Mouse (Mus musculus) MEL (cell line): Measurements from ENCODE around the gene Pcdh17. TPM values are rescaled to one million over a fixed set of nuclear protein-coding genes. Genes with fewer than 3 reads are reported as not detected.

Source experiments
- DNase-seq: peaks from one replicate; pipeline ENCODE4 v3.0.0; 2011; ENCODE audit warnings: low read depth, low spot score
- H3K27ac ChIP-seq: 2 replicates; pipeline ENCODE4 v1.5.1; 2012; ENCODE audit warnings: low read depth, mild to moderate bottlenecking, control low read depth, low read length, moderate library complexity; ENCODE audit not compliant: control insufficient read depth
- H3K27me3 ChIP-seq, 2 experiments: fragments of 150-350 bp in 1 of 2; sonication (generic) in 1 of 2; 2 replicates each; pipeline ENCODE4 v1.6.1; 2012; ENCODE audit warnings: low read length in 2 of 2, mild to moderate bottlenecking in 2 of 2, improper control_type of control experiment in 1 of 2, moderate library complexity in 1 of 2; ENCODE audit not compliant: insufficient read depth in 2 of 2, control insufficient read depth in 1 of 2
- H3K36me3 ChIP-seq, 2 experiments: 2 replicates each; pipeline ENCODE4 v1.6.1; 2012 to 2014; ENCODE audit warnings: low read length in 2 of 2, improper control_type of control experiment in 1 of 2, inconsistent platforms in 1 of 2, mild to moderate bottlenecking in 1 of 2; ENCODE audit not compliant: insufficient read depth in 2 of 2, control insufficient read depth in 1 of 2
- H3K4me1 ChIP-seq, 2 experiments: fragments of 150-350 bp in 1 of 2; sonication (generic) in 1 of 2; 2 replicates each; pipeline ENCODE4 v1.6.1; 2012; ENCODE audit warnings: low read length in 2 of 2, improper control_type of control experiment in 1 of 2, mild to moderate bottlenecking in 1 of 2; ENCODE audit not compliant: insufficient read depth in 2 of 2, control insufficient read depth in 1 of 2
- H3K4me3 ChIP-seq, 2 experiments: fragments of 150-350 bp in 1 of 2; sonication (generic) in 1 of 2; 2 replicates each; pipeline ENCODE4 v1.5.1; 2012; ENCODE audit warnings: low read depth in 2 of 2, low read length in 2 of 2, mild to moderate bottlenecking in 2 of 2, moderate library complexity in 2 of 2, control low read depth in 1 of 2, improper control_type of control experiment in 1 of 2; ENCODE audit not compliant: control insufficient read depth in 1 of 2, insufficient read depth in 1 of 2
- H3K79me2 ChIP-seq: 2 replicates; pipeline ENCODE4 v1.6.1; 2012; ENCODE audit warnings: mild to moderate bottlenecking, low read length, moderate library complexity; ENCODE audit not compliant: control insufficient read depth, poor library complexity, insufficient read depth
- H3K9ac ChIP-seq: 2 replicates; pipeline ENCODE4 v1.6.1; 2012; ENCODE audit warnings: low read depth, mild to moderate bottlenecking, control low read depth, low read length, moderate library complexity; ENCODE audit not compliant: control insufficient read depth, poor library complexity, severe bottlenecking
- H3K9me3 ChIP-seq: fragments of 150-350 bp; sonication (generic); replicated peaks from 2 replicates; pipeline ENCODE4 v1.6.1; 2012; ENCODE audit warnings: mild to moderate bottlenecking, low read length, improper control_type of control experiment, moderate library complexity; ENCODE audit not compliant: insufficient read depth
- CHD1 ChIP-seq: IDR thresholded peaks from 2 replicates; pipeline ENCODE4 v1.6.1; 2012; ENCODE audit warnings: low read depth, mild to moderate bottlenecking, inconsistent platforms, low read length, improper control_type of control experiment
- CHD2 ChIP-seq: IDR thresholded peaks from 2 replicates; pipeline ENCODE4 v1.6.1; 2011; ENCODE audit warnings: low read length, improper control_type of control experiment
- E2F4 ChIP-seq: IDR thresholded peaks from 2 replicates; pipeline ENCODE4 v1.6.1; 2011; ENCODE audit warnings: low read depth, low read length, improper control_type of control experiment, borderline replicate concordance
- EP300 ChIP-seq, 2 experiments: IDR thresholded peaks; 2 replicates each; pipeline ENCODE4 v1.6.1; 2011; ENCODE audit warnings: improper control_type of control experiment in 2 of 2, low read length in 2 of 2, low read depth in 1 of 2, mild to moderate bottlenecking in 1 of 2
- ETS1 ChIP-seq: IDR thresholded peaks from 2 replicates; pipeline ENCODE4 v1.6.1; 2012; ENCODE audit warnings: low read depth, mild to moderate bottlenecking, inconsistent platforms, low read length, improper control_type of control experiment, moderate library complexity
- GABPA ChIP-seq: IDR thresholded peaks from 2 replicates; pipeline ENCODE4 v1.6.1; 2012; ENCODE audit warnings: low read depth, mild to moderate bottlenecking, inconsistent platforms, low read length, improper control_type of control experiment, moderate library complexity
- HCFC1 ChIP-seq: IDR thresholded peaks from 2 replicates; pipeline ENCODE4 v1.6.1; 2012; ENCODE audit warnings: low read depth, mild to moderate bottlenecking, inconsistent platforms, low read length, improper control_type of control experiment, moderate library complexity
- JUND ChIP-seq: IDR thresholded peaks from 2 replicates; pipeline ENCODE4 v1.6.1; 2011; ENCODE audit warnings: low read depth, mild to moderate bottlenecking, improper control_type of control experiment, low read length
- KAT2A ChIP-seq: conservative IDR thresholded peaks from 2 replicates; pipeline ENCODE4 v1.6.1; 2012; ENCODE audit warnings: low read depth, low read length, improper control_type of control experiment, inconsistent platforms
- MAFK ChIP-seq: IDR thresholded peaks from 2 replicates; pipeline ENCODE4 v1.6.1; 2011; ENCODE audit warnings: low read depth, mild to moderate bottlenecking, low read length, improper control_type of control experiment, borderline replicate concordance
- MAX ChIP-seq: IDR thresholded peaks from 2 replicates; pipeline ENCODE4 v1.6.1; 2011; ENCODE audit warnings: low read length, improper control_type of control experiment
- MEF2A ChIP-seq: IDR thresholded peaks from 2 replicates; pipeline ENCODE4 v1.6.1; 2014; ENCODE audit warnings: low read depth, mild to moderate bottlenecking, inconsistent platforms, low read length, improper control_type of control experiment; ENCODE audit not compliant: poor library complexity, insufficient replicate concordance, severe bottlenecking; ENCODE audit errors: extremely low read depth
- MYB ChIP-seq: IDR thresholded peaks from 2 replicates; pipeline ENCODE4 v1.6.1; 2011; ENCODE audit warnings: mild to moderate bottlenecking, low read depth, low read length, improper control_type of control experiment
- NRF1 ChIP-seq: IDR thresholded peaks from 2 replicates; pipeline ENCODE4 v1.6.1; 2014; ENCODE audit warnings: low read depth, mild to moderate bottlenecking, inconsistent platforms, low read length, improper control_type of control experiment, moderate library complexity; ENCODE audit not compliant: poor library complexity, insufficient read depth, severe bottlenecking
- POLR2A ChIP-seq, 2 experiments: IDR thresholded peaks; 2 replicates each; pipeline ENCODE4 v1.6.1; 2011 to 2012; ENCODE audit warnings: low read length in 2 of 2, mild to moderate bottlenecking in 2 of 2, control low read depth in 1 of 2, improper control_type of control experiment in 1 of 2, low read depth in 1 of 2, moderate library complexity in 1 of 2; ENCODE audit not compliant: control insufficient read depth in 1 of 2, insufficient read depth in 1 of 2, poor library complexity in 1 of 2
- POLR2AphosphoS5 ChIP-seq: IDR thresholded peaks from 2 replicates; pipeline ENCODE4 v1.6.1; 2012; ENCODE audit warnings: low read depth, borderline replicate concordance, mild to moderate bottlenecking, inconsistent platforms, low read length, moderate library complexity, mixed read lengths
- SMC3 ChIP-seq: IDR thresholded peaks from 2 replicates; pipeline ENCODE4 v1.6.1; 2011; ENCODE audit warnings: low read depth, low read length, improper control_type of control experiment
- TAL1 ChIP-seq: IDR thresholded peaks from 2 replicates; pipeline ENCODE4 v1.6.1; 2012; ENCODE audit warnings: mild to moderate bottlenecking, inconsistent platforms, low read length, moderate library complexity, mixed read lengths
- TBP ChIP-seq: IDR thresholded peaks from 2 replicates; pipeline ENCODE4 v1.8.0; 2011; ENCODE audit warnings: low read depth, low read length, improper control_type of control experiment
- TCF12 ChIP-seq: IDR thresholded peaks from 2 replicates; pipeline ENCODE4 v1.6.1; 2014; ENCODE audit warnings: low read depth, mild to moderate bottlenecking, inconsistent platforms, low read length, improper control_type of control experiment, moderate library complexity
- USF2 ChIP-seq, 2 experiments: IDR thresholded peaks; 2 replicates each; pipeline ENCODE4 v1.6.1; 2011 to 2012; ENCODE audit warnings: improper control_type of control experiment in 2 of 2, low read length in 2 of 2, borderline replicate concordance in 1 of 2, inconsistent platforms in 1 of 2, low read depth in 1 of 2, mild to moderate bottlenecking in 1 of 2; ENCODE audit not compliant: insufficient read depth in 1 of 2
- ZC3H11A ChIP-seq: IDR thresholded peaks from 2 replicates; pipeline ENCODE4 v1.6.1; 2012; ENCODE audit warnings: low read depth, mild to moderate bottlenecking, inconsistent platforms, low read length, improper control_type of control experiment
- ZKSCAN1 ChIP-seq: IDR thresholded peaks from 2 replicates; pipeline ENCODE4 v1.6.1; 2012; ENCODE audit warnings: low read depth, mild to moderate bottlenecking, inconsistent platforms, low read length, improper control_type of control experiment, moderate library complexity
- ZMIZ1 ChIP-seq: IDR thresholded peaks from 2 replicates; pipeline ENCODE4 v1.6.1; 2012; ENCODE audit warnings: low read depth, mild to moderate bottlenecking, inconsistent platforms, low read length, improper control_type of control experiment, moderate library complexity
- polyA plus RNA-seq, 2 experiments: library from polyadenylated mRNA; stranded (reverse) in 1 of 2; unstranded in 1 of 2; fragments of >175 nt in 1 of 2; fragments of >200 nt in 1 of 2; gene quantifications; 2 replicates each; pipeline versions ENCODE4 v1.2.1 to v1.2.4; 2012; ENCODE audit warnings: low replicate concordance in 2 of 2, low read depth in 1 of 2; ENCODE audit not compliant: insufficient read length in 2 of 2, insufficient read depth in 1 of 2, missing spikeins in 1 of 2
- total RNA-seq: library from RNA; depleted of rRNA; stranded (reverse); fragments of 300-350 nt; gene quantifications from 2 replicates; pipeline ENCODE4 v1.2.3, GENCODE M21; 2012

The Pcdh17 gene
- total and polyA plus RNA-seq, 3 experiments: not detected

DNA sequence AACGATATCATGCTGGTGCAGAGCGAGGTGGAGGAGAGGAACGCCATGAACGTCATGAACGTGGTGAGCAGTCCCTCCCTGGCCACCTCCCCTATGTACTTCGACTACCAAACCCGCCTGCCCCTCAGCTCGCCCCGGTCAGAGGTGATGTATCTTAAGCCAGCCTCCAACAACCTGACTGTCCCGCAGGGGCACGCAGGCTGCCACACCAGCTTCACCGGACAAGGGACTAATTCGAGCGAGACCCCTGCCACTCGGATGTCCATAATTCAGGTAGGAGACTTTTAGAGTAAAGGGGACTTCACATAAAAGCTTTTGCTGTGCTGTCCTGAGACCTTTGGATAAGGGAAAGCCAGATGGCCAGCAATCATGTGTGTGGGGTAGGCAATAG is 5.0 kb downstream of the Pcdh17 start:
- no peaks in the 10 kb centered on the region for H3K79me2 ChIP-seq
- no peak overlapping the region for H3K9ac ChIP-seq
- no peak overlapping the region for H3K4me3 ChIP-seq
- no peak for TF ChIP-seq ZKSCAN1
- no peak for TF ChIP-seq CHD2
- TF ChIP-seq NRF1: no peak
- no peak for TF ChIP-seq E2F4
- TF ChIP-seq POLR2A (IDR thresholded peaks at IDR 0.05; ENCODE audit: control insufficient read depth in 1 of 2, insufficient read depth in 1 of 2, low read depth in 1 of 2, low read length in 2 of 2, poor library complexity in 1 of 2): no peak
- TF ChIP-seq TCF12: no peak
- no peak for TF ChIP-seq GABPA
- TF ChIP-seq HCFC1: no peak
- no peak for TF ChIP-seq TBP
- TF ChIP-seq MYB: no peak
- no peak for TF ChIP-seq MAX
- no peak for TF ChIP-seq MEF2A
- TF ChIP-seq, all 39 proteins: peak for 0
- no peak for DNase-seq
- Histone ChIP-seq H3K36me3 (no peaks in the 10 kb centered on the region), H3K27me3 (no peaks in the 10 kb centered on the region), H3K27ac (no peak overlapping the region), H3K9me3 (no peaks in the 10 kb centered on the region), H3K4me1 (no peaks in the 10 kb centered on the region)

DNA sequence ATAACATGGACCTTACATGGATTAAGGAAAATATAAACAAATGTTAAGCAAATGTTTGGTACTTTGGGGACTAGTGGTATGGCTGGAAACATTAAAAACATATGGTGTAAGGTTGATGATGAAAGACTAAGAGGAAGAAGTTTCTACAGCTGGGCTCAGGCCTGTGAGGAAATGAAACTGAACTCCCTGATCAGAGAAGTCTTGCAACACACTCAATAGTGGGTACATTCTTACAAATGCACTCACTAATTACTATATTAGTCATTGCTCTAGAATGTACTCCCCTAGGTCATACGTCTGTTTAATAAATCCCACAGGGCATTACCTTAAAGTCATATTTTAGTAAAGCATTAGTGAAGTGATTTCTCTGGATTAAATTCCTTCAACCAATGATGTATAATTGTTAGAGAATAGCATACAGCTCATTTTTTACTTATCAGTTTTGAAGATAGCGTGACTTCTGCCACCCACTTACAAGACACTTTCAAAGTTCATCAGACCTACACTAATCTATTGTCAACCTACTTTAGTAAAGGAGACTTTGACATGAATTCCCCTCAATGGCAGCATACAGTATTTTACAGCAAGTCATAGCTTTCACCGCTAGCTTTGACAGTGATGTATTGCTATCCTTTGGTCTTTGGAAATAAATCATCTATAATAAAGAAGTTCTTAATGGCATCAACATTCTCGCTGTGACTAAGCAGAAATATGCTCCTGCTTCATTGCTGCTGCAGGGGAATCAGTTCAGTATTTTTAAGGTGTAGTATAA is 10.9 kb downstream of the Pcdh17 start:
- no peak for TF ChIP-seq MAX
- TF ChIP-seq MAFK: no peak
- no peak for TF ChIP-seq POLR2AphosphoS5
- TF ChIP-seq MYB: no peak
- no peak for TF ChIP-seq HCFC1
- DNase-seq: no peak
- Histone ChIP-seq H3K4me1 (no peaks in the 10 kb centered on the region), H3K9ac (no peak overlapping the region), H3K27me3 (no peaks in the 10 kb centered on the region), H3K27ac (no peak overlapping the region), H3K79me2 (no peaks in the 10 kb centered on the region), H3K36me3 (no peaks in the 10 kb centered on the region), H3K9me3 (no peaks in the 10 kb centered on the region), H3K4me3 (no peak overlapping the region)

DNA sequence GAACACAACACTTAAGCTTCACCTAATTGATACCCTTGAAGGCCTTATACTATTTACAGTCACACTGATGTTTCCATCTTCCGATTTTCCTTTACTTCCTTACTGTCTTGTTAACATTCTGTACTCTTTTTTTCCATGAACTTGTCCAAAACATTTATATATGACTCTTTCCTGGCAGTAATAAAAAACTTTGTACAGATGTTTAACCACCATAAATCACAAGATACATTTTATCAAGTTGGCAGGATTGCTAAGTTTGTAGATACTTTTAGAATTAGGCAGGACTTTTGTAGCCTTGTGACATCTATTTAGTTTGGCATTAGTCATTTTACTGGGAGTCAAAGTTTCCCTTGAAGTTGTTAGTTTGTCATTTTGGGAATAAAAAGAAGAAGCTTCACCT is 32.1 kb downstream of the Pcdh17 start:
- Histone ChIP-seq H3K9me3 (no peaks in the 10 kb centered on the region), H3K27ac (no peak overlapping the region), H3K4me1 (no peaks in the 10 kb centered on the region), H3K9ac (no peak overlapping the region), H3K4me3 (no peak overlapping the region), H3K36me3 (no peaks in the 10 kb centered on the region), H3K79me2 (no peaks in the 10 kb centered on the region), H3K27me3 (no peaks in the 10 kb centered on the region)
- DNase-seq: no peak
- TF ChIP-seq TAL1: no peak
- TF ChIP-seq POLR2A (IDR thresholded peaks at IDR 0.05; ENCODE audit: control insufficient read depth in 1 of 2, insufficient read depth in 1 of 2, low read depth in 1 of 2, low read length in 2 of 2, poor library complexity in 1 of 2): no peak
- no peak for TF ChIP-seq ETS1
- TF ChIP-seq JUND: no peak
- no peak for TF ChIP-seq KAT2A
- no peak for TF ChIP-seq MYB
- TF ChIP-seq TCF12: no peak
- no peak for TF ChIP-seq SMC3
- no peak for TF ChIP-seq NRF1
- no peak for TF ChIP-seq USF2 (IDR thresholded peaks at IDR 0.05; ENCODE audit: borderline replicate concordance in 1 of 2, insufficient read depth in 1 of 2, low read depth in 1 of 2, low read length in 2 of 2)
- no peak for TF ChIP-seq EP300 (IDR thresholded peaks at IDR 0.05; ENCODE audit: low read depth in 1 of 2, low read length in 2 of 2)
- no peak for TF ChIP-seq CHD2
- TF ChIP-seq ZMIZ1: no peak
- no peak for TF ChIP-seq ZC3H11A
- TF ChIP-seq CHD1: no peak
